Mouse (Mus musculus) heart, embryonic 10.5 days (tissue): Measurements from ENCODE around the gene Olfr1286. TPM values are rescaled to one million over a fixed set of nuclear protein-coding genes. Genes with fewer than 3 reads are reported as not detected.

ENCODE experiments used
- DNase-seq: peaks from one replicate; pipeline ENCODE4 v3.0.0-alpha.2; 2017; ENCODE audit warnings: low spot score
- H3K27ac ChIP-seq: fragments of 300-500 bp; sonication (generic); 2 replicates; pipeline ENCODE4 v1.5.1; 2016; ENCODE audit warnings: mild to moderate bottlenecking
- H3K27me3 ChIP-seq: fragments of 300-500 bp; sonication (generic); 2 replicates; pipeline ENCODE4 v1.6.1; 2016; ENCODE audit warnings: mild to moderate bottlenecking; ENCODE audit not compliant: poor library complexity, insufficient read depth, severe bottlenecking
- H3K36me3 ChIP-seq: fragments of 300-500 bp; sonication (generic); 2 replicates; pipeline ENCODE4 v1.6.1; 2016; ENCODE audit warnings: mild to moderate bottlenecking, moderate library complexity
- H3K4me1 ChIP-seq: fragments of 300-500 bp; sonication (generic); 2 replicates; pipeline ENCODE4 v1.6.1; 2016; ENCODE audit warnings: mild to moderate bottlenecking
- H3K4me3 ChIP-seq: fragments of 300-500 bp; sonication (generic); 2 replicates; pipeline ENCODE4 v1.5.1; 2016; ENCODE audit warnings: mild to moderate bottlenecking, moderate library complexity
- H3K9me3 ChIP-seq: fragments of 300-500 bp; sonication (generic); 2 replicates; pipeline ENCODE4 v1.6.1; 2016; ENCODE audit warnings: mild to moderate bottlenecking, moderate library complexity
- WGBS: fragments of 180-500 bp; shearing (Covaris S2); methylation state at CpG from one replicate; pipeline ENCODE4 v1.1.7; 2016; 5-methylcytosine and 5-hydroxymethylcytosine counted together
- polyA plus RNA-seq: library from polyadenylated mRNA; unstranded; fragments of >200 nt; fragmentation: Nextera tagmentation; extraction: Ambion mirVana; gene quantifications from 2 replicates; pipeline ENCODE4 v1.2.1, GENCODE M21; 2016

Olfr1286 gene
- polyA plus RNA-seq = not detected in 2 replicates

DNA sequence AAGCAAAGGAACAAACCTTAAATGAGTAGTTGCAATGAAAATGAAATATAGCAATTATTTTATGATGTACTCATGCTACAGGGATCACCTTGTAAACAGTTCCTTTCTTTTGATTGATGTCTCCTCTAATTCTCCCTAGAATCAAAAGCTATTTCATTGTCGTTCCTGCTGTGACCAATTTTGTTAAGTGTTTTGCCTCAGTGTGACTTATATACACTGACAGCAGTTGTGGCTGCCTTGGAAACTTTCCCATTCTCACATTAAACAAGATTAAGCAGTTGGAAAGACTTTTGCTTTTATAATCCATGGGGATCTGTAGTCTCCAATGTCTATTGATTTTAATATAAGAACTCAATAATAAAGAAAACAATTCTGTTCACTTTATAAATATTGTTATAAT is at the start of gene Olfr1286:
Olfr1286 (minus strand) TSS at position 185 of the 400 bp plus-strand sequence.
- 81% methylated on average over 1 of the region's 1 CpGs for WGBS
- DNase-seq = no peak
- no peaks in the 10 kb centered on the region for H3K4me1 ChIP-seq
- no peaks in the 10 kb centered on the region for H3K36me3 ChIP-seq
- no peak within 1 kb of the TSS for H3K4me3 ChIP-seq
- no peaks in the 10 kb centered on the region for H3K9me3 ChIP-seq
- no peak within 1 kb of the TSS for H3K27ac ChIP-seq
- no peaks in the 10 kb centered on the region for H3K27me3 ChIP-seq

DNA sequence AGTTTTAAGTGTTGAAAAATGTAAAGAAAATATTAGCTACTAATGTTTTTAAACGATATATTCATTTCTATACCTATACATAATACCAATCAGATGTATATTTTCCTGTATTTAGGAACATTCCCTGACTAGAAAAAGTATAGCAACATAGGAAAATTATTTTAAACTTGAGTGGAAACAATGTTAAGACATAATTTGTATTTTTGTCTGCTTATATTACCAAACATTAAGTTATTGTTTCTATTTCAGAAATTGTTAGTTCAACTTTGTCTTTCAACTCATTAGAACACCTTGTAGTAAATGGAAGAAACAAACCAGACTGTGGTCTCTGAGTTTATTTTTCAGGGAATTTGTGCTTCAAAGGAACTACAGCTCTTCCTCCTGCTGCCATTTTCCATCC is 25.9 kb upstream of the Olfr1286 start, which contains the start of gene Olfr1287:
Olfr1287 (plus strand) TSS at position 301 of the 400 bp plus-strand sequence.
- no peak for DNase-seq
- H3K9me3 ChIP-seq = no peaks in the 10 kb centered on the region
- no peaks in the 10 kb centered on the region for H3K36me3 ChIP-seq
- H3K4me3 ChIP-seq = no peak within 1 kb of the TSS
- H3K27ac ChIP-seq = no peak within 1 kb of the TSS
- 64% methylated on average over 1 of the region's 1 CpGs for WGBS
- H3K27me3 ChIP-seq = no peaks in the 10 kb centered on the region
- no peaks in the 10 kb centered on the region for H3K4me1 ChIP-seq

DNA sequence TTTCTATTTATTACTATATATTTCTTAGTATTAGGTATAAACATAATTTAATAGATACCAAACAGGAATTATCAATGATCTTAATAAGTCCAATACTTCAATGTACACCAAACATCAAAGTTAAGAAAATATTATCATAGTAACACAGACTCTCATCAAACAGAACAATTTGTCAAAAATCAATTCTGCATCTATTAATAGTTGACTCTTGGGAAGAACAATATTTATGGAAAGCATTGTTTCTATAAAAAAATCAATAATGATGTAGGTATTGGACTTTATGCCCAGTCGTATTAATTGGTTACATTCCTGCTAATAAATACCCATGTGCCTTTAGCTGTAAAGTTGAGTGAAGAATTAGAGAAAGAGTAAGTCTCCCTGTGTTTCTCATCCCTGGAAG is 47.7 kb downstream of the Olfr1286 start, which contains the start of gene Olfr1284:
Olfr1284 (plus strand) TSS at position 301 of the 400 bp plus-strand sequence.
- H3K9me3 ChIP-seq = no peaks in the 10 kb centered on the region
- WGBS = 78% methylated on average over 1 of the region's 1 CpGs
- DNase-seq = no peak

More for the DNA sequence above, 47.7 kb downstream of the Olfr1286 start, which contains the start of gene Olfr1284:
- Histone ChIP-seq H3K27me3 (no peaks in the 10 kb centered on the region), H3K27ac (no peak within 1 kb of the TSS), H3K36me3 (no peaks in the 10 kb centered on the region), H3K4me3 (no peak within 1 kb of the TSS), H3K4me1 (no peaks in the 10 kb centered on the region)

Other genes with a start within 250 kb of the Olfr1286 start
- not detected in 2 replicates for gene 4930430A15Rik, start 193.5 kb downstream of the Olfr1286 start, polyA plus RNA-seq
- not detected in 2 replicates for gene Olfr1275, start 187.8 kb downstream of the Olfr1286 start, polyA plus RNA-seq
- not detected in 2 replicates for gene Olfr1276, start 168.6 kb downstream of the Olfr1286 start, polyA plus RNA-seq
- not detected in 2 replicates for gene Olfr1277, start 149.0 kb downstream of the Olfr1286 start, polyA plus RNA-seq
- not detected in 2 replicates for gene Olfr1278, start 133.0 kb downstream of the Olfr1286 start, polyA plus RNA-seq
- gene Olfr1279, start 122.5 kb downstream of the Olfr1286 start, polyA plus RNA-seq = 0.04 TPM in 1 of 2 replicates, not detected in the other
- gene Olfr1280, start 109.1 kb downstream of the Olfr1286 start, polyA plus RNA-seq = not detected in 2 replicates
- gene Olfr1281, start 96.6 kb downstream of the Olfr1286 start, polyA plus RNA-seq = not detected in 2 replicates
- gene Olfr1282, start 87.0 kb downstream of the Olfr1286 start, polyA plus RNA-seq = not detected in 2 replicates
- gene Olfr1283, start 56.3 kb downstream of the Olfr1286 start, polyA plus RNA-seq = not detected in 2 replicates
- gene Olfr1284, start 47.6 kb downstream of the Olfr1286 start, polyA plus RNA-seq = not detected in 2 replicates
- gene Olfr1287, start 26.0 kb upstream of the Olfr1286 start, polyA plus RNA-seq = not detected in 2 replicates
- gene Olfr1288, start 51.0 kb upstream of the Olfr1286 start, polyA plus RNA-seq = not detected in 2 replicates
- gene Olfr1289, start 57.7 kb upstream of the Olfr1286 start, polyA plus RNA-seq = not detected in 2 replicates
- gene Olfr1290, start 70.7 kb upstream of the Olfr1286 start, polyA plus RNA-seq = 0.15 and 0.31 TPM in 2 replicates
- gene Olfr1291-ps1, start 74.1 kb upstream of the Olfr1286 start, polyA plus RNA-seq = 0.09 TPM in 1 of 2 replicates, not detected in the other
- not detected in 2 replicates for gene Olfr1293-ps, start 102.1 kb upstream of the Olfr1286 start, polyA plus RNA-seq
- gene Olfr1294, start 117.2 kb upstream of the Olfr1286 start, polyA plus RNA-seq = not detected in 2 replicates
- not detected in 2 replicates for gene Olfr1295, start 146.6 kb upstream of the Olfr1286 start, polyA plus RNA-seq
- not detected in 2 replicates for gene Olfr1297, start 203.4 kb upstream of the Olfr1286 start, polyA plus RNA-seq
- gene Olfr1298, start 226.1 kb upstream of the Olfr1286 start, polyA plus RNA-seq = not detected in 2 replicates
- gene Olfr1299, start 238.3 kb upstream of the Olfr1286 start, polyA plus RNA-seq = not detected in 2 replicates